Mouse (Mus musculus): ENCODE measurements around the gene Spsb1. TPM values are rescaled to one million over a fixed set of nuclear protein-coding genes. Genes with fewer than 3 reads are reported as not detected.

The Spsb1 gene
- polyA plus RNA-seq, 1 experiment from 2014 or later = 26.5 TPM

- 72% methylated on average over 3 of the region's 3 CpGs for WGBS
These were observed 53.5 kb downstream of the Spsb1 start for GRCm38 (mm10) chr4:149901349-149901782.

GRCm38 (mm10) chr4:149897661-149898260 is 57.1 kb downstream of the Spsb1 start:
- Histone ChIP-seq H3K27me3 (replicated peaks; ENCODE audit: control insufficient read depth, insufficient read depth, low read length) (no peaks in the 10 kb centered on the region), H3K4me3 (ENCODE audit: low read depth, low read length) (no peak overlapping the region), H3K4me1 (replicated peaks; ENCODE audit: control insufficient read depth, insufficient read depth, low read length) (peaks cover 27% of the 10 kb centered on the region), H3K27ac (ENCODE audit: low read depth, low read length) (no peak overlapping the region), H3K36me3 (ENCODE audit: control insufficient read depth, insufficient read depth) (peaks cover 15% of the 10 kb centered on the region; the same call in 1 of the 2 replicates), H3K4me2 (replicated peaks; ENCODE audit: low read depth) (no peak overlapping the region), H3K9ac (ENCODE audit: low read depth, low read length) (no peak overlapping the region), H3K9me3 (ENCODE audit: control insufficient read depth) (no peaks in the 10 kb centered on the region)
- no peak for TF ChIP-seq CTCF (IDR thresholded peaks at IDR 0.05; ENCODE audit: low read depth)
- 90% methylated on average over 13 of the region's 13 CpGs for WGBS
- ATAC-seq = no peak

More at GRCm38 (mm10) chr4:149901349-149901782, 53.5 kb downstream of the Spsb1 start:
- Histone ChIP-seq H3K36me3 (ENCODE audit: control insufficient read depth, insufficient read depth) (peaks cover 31% of the 10 kb centered on the region), H3K9me3 (ENCODE audit: control insufficient read depth) (no peaks in the 10 kb centered on the region), H3K4me1 (replicated peaks; ENCODE audit: control insufficient read depth, insufficient read depth, low read length) (no peaks in the 10 kb centered on the region), H3K27ac (ENCODE audit: low read depth, low read length) (no peak overlapping the region), H3K4me2 (replicated peaks; ENCODE audit: low read depth) (no peak overlapping the region), H3K27me3 (replicated peaks; ENCODE audit: control insufficient read depth, insufficient read depth, low read length) (no peaks in the 10 kb centered on the region), H3K9ac (ENCODE audit: low read depth, low read length) (no peak overlapping the region), H3K4me3 (ENCODE audit: low read depth, low read length) (no peak overlapping the region)
- ATAC-seq = no peak
- no peak for TF ChIP-seq CTCF (IDR thresholded peaks at IDR 0.05; ENCODE audit: low read depth)

GRCm38 (mm10) chr4:149896024-149896538 is 58.8 kb downstream of the Spsb1 start:
- no peaks in the 10 kb centered on the region for H3K9me3 ChIP-seq (ENCODE audit: control insufficient read depth)
- no peak overlapping the region for H3K27ac ChIP-seq (ENCODE audit: low read depth, low read length)
- no peak for TF ChIP-seq CTCF (IDR thresholded peaks at IDR 0.05; ENCODE audit: low read depth)
- no peak overlapping the region for H3K4me2 ChIP-seq (replicated peaks; ENCODE audit: low read depth)
- no peak overlapping the region for H3K4me3 ChIP-seq (ENCODE audit: low read depth, low read length)
- peaks cover 15% of the 10 kb centered on the region; the same call in 1 of the 2 replicates for H3K36me3 ChIP-seq (ENCODE audit: control insufficient read depth, insufficient read depth)
- H3K27me3 ChIP-seq (replicated peaks; ENCODE audit: control insufficient read depth, insufficient read depth, low read length) = no peaks in the 10 kb centered on the region
- ATAC-seq = no peak
- WGBS = 71% methylated on average over 12 of the region's 12 CpGs
- no peak overlapping the region for H3K9ac ChIP-seq (ENCODE audit: low read depth, low read length)
- H3K4me1 ChIP-seq (replicated peaks; ENCODE audit: control insufficient read depth, insufficient read depth, low read length) = peaks cover 27% of the 10 kb centered on the region

- H3K27ac ChIP-seq (ENCODE audit: low read depth, low read length) = no peak overlapping the region
These were observed 59.6 kb downstream of the Spsb1 start for GRCm38 (mm10) chr4:149895226-149895625.

GRCm38 (mm10) chr4:149894300-149894699 is 60.5 kb downstream of the Spsb1 start:
- WGBS = 76% methylated on average over 7 of the region's 7 CpGs
- no peak overlapping the region for H3K4me3 ChIP-seq (ENCODE audit: low read depth, low read length)
- no peak overlapping the region for H3K9ac ChIP-seq (ENCODE audit: low read depth, low read length)
- ATAC-seq = no peak
- H3K4me2 ChIP-seq (replicated peaks; ENCODE audit: low read depth) = no peak overlapping the region
- H3K36me3 ChIP-seq (ENCODE audit: control insufficient read depth, insufficient read depth) = peaks cover 15% of the 10 kb centered on the region; the same call in 1 of the 2 replicates
- H3K9me3 ChIP-seq (ENCODE audit: control insufficient read depth) = no peaks in the 10 kb centered on the region
- peak overlapping the region; percentile 5; the same call in 1 of the 2 replicates for H3K27ac ChIP-seq (ENCODE audit: low read depth, low read length)
- H3K4me1 ChIP-seq (replicated peaks; ENCODE audit: control insufficient read depth, insufficient read depth, low read length) = peaks cover 32% of the 10 kb centered on the region
- H3K27me3 ChIP-seq (replicated peaks; ENCODE audit: control insufficient read depth, insufficient read depth, low read length) = no peaks in the 10 kb centered on the region
- no peak for TF ChIP-seq CTCF (IDR thresholded peaks at IDR 0.05; ENCODE audit: low read depth)

More at GRCm38 (mm10) chr4:149895226-149895625, 59.6 kb downstream of the Spsb1 start:
- TF ChIP-seq CTCF (IDR thresholded peaks at IDR 0.05; ENCODE audit: low read depth) = no peak
- Histone ChIP-seq H3K4me2 (replicated peaks; ENCODE audit: low read depth) (no peak overlapping the region), H3K27me3 (replicated peaks; ENCODE audit: control insufficient read depth, insufficient read depth, low read length) (no peaks in the 10 kb centered on the region), H3K36me3 (ENCODE audit: control insufficient read depth, insufficient read depth) (peaks cover 15% of the 10 kb centered on the region; the same call in 1 of the 2 replicates), H3K4me3 (ENCODE audit: low read depth, low read length) (no peak overlapping the region), H3K4me1 (replicated peaks; ENCODE audit: control insufficient read depth, insufficient read depth, low read length) (peaks cover 27% of the 10 kb centered on the region), H3K9me3 (ENCODE audit: control insufficient read depth) (no peaks in the 10 kb centered on the region), H3K9ac (ENCODE audit: low read depth, low read length) (no peak overlapping the region)
- WGBS = 72% methylated on average over 7 of the region's 7 CpGs
- no peak for ATAC-seq

- ATAC-seq = no peak
- H3K36me3 ChIP-seq (ENCODE audit: control insufficient read depth, insufficient read depth) = peaks cover 15% of the 10 kb centered on the region; the same call in 1 of the 2 replicates
- H3K27me3 ChIP-seq (replicated peaks; ENCODE audit: control insufficient read depth, insufficient read depth, low read length) = no peaks in the 10 kb centered on the region
- WGBS = 43% methylated on average over 11 of the region's 11 CpGs
- no peak overlapping the region for H3K9ac ChIP-seq (ENCODE audit: low read depth, low read length)
- H3K4me2 ChIP-seq (replicated peaks; ENCODE audit: low read depth) = no peak overlapping the region
- H3K9me3 ChIP-seq (ENCODE audit: control insufficient read depth) = no peaks in the 10 kb centered on the region
- no peak overlapping the region for H3K4me3 ChIP-seq (ENCODE audit: low read depth, low read length)
- peaks cover 32% of the 10 kb centered on the region for H3K4me1 ChIP-seq (replicated peaks; ENCODE audit: control insufficient read depth, insufficient read depth, low read length)
- peak overlapping the region; percentile 5; the same call in 1 of the 2 replicates for H3K27ac ChIP-seq (ENCODE audit: low read depth, low read length)
- no peak for TF ChIP-seq CTCF (IDR thresholded peaks at IDR 0.05; ENCODE audit: low read depth)
These were observed 61.2 kb downstream of the Spsb1 start for GRCm38 (mm10) chr4:149893611-149894151.

All from intestine, postnatal 0 days (tissue).